ENCODE assay signal across 11 mouse cellular contexts in genomic region chr17:70993385-70993807, GRCm38 (mm10). TPM values are rescaled to one million over a fixed set of nuclear protein-coding genes. Genes with fewer than 3 reads are reported as not detected.
A peak's percentile ranks its signal among the peaks of the same experiment; 100 is the strongest.
DNase-seq lines count a peak whose midpoint lies in the region; ATAC-seq and TF ChIP-seq lines count a peak whose summit lies in the region.
"Had no signal": no experiment of that assay in that cellular context is flagged by ENCODE, and none has a peak within 500 bp of the region (broad histone marks: within the 10 kb centered on the region; RNA-seq: fewer than 3 reads in every experiment).

No protein-coding gene starts in this region.

- no peak for TF ChIP-seq CTCF in left cerebral cortex, adult 2 months (IDR thresholded peaks at IDR 0.05)
- no peak for TF ChIP-seq CTCF in heart, postnatal 0 days (IDR thresholded peaks at IDR 0.05; ENCODE audit: low read depth)

- intact Hi-C loops in left cerebral cortex, adult 2 months (cut with DNase I): no loop called here

- peak; percentile 78 for TF ChIP-seq EP300 in heart, postnatal 0 days (IDR thresholded peaks at IDR 0.05; ENCODE audit: low read depth)

- peaks cover 49% of the 10 kb centered on the region for H3K36me3 ChIP-seq in embryonic facial prominence, embryonic 14.5 days (ENCODE audit: control insufficient read depth, insufficient read depth, low read length)
- peaks cover 50% of the 10 kb centered on the region for H3K36me3 ChIP-seq in heart, postnatal 0 days (replicated peaks; ENCODE audit: control insufficient read depth, insufficient read depth, low read length)
- H3K36me3 ChIP-seq in myocyte (ENCODE audit: control insufficient read depth, insufficient read depth): peaks cover 46% of the 10 kb centered on the region
- H3K36me3 ChIP-seq: hindbrain, embryonic 15.5 days had no signal

- no peak overlapping the region for H3K9ac ChIP-seq in embryonic facial prominence, embryonic 14.5 days (ENCODE audit: low read depth, low read length)
- peak overlapping the region; percentile 41; the same call in 1 of the 2 replicates for H3K9ac ChIP-seq in heart, postnatal 0 days (replicated peaks; ENCODE audit: low read depth, low read length)
- H3K9ac ChIP-seq: forebrain, embryonic 15.5 days; hindbrain, embryonic 15.5 days had no signal

- peaks cover 69% of the 10 kb centered on the region for H3K79me2 ChIP-seq in myocyte (ENCODE audit: control insufficient read depth, insufficient read depth)

- peak overlapping the region; percentile 41; the same call in 1 of the 2 replicates for H3K27ac ChIP-seq in left cerebral cortex, adult 2 months
- H3K27ac ChIP-seq in embryonic facial prominence, embryonic 14.5 days (replicated peaks; ENCODE audit: low read depth, low read length): no peak overlapping the region; the same call in 1 of the 2 replicates
- H3K27ac ChIP-seq in heart, postnatal 0 days (ENCODE audit: low read depth): peak overlapping the region; percentile 94
- H3K27ac ChIP-seq: hindbrain, embryonic 15.5 days had no signal

- no peak for DNase-seq in left cerebral cortex, adult 2 months (ENCODE audit: extremely low spot score in 1 of 2, low spot score in 2 of 2)
- DNase-seq in left cerebral cortex, adult 8-10 months (ENCODE audit: low spot score in 2 of 2): no peak
- DNase-seq in embryonic facial prominence, embryonic 14.5 days (ENCODE audit: low spot score): peak; percentile 74
- DNase-seq in heart, postnatal 0 days (ENCODE audit: low spot score): peak; percentile 93
- DNase-seq in ovary, postnatal 36 days (ENCODE audit: low spot score): no peak
- DNase-seq in kidney, postnatal 4 days: no peak
- DNase-seq in testis, postnatal 10 days (ENCODE audit: low spot score): no peak
- DNase-seq: cerebellum, postnatal 25 days had no signal

- no peak overlapping the region for H3K4me3 ChIP-seq in left cerebral cortex, adult 2 months
- no peak overlapping the region for H3K4me3 ChIP-seq in embryonic facial prominence, embryonic 14.5 days (ENCODE audit: low read depth, low read length)
- no peak overlapping the region for H3K4me3 ChIP-seq in heart, postnatal 0 days (ENCODE audit: low read depth, low read length)
- no peak overlapping the region for H3K4me3 ChIP-seq in myocyte
- H3K4me3 ChIP-seq: forebrain, embryonic 15.5 days; hindbrain, embryonic 15.5 days had no signal

- H3K27me3 ChIP-seq in embryonic facial prominence, embryonic 14.5 days (replicated peaks; ENCODE audit: control insufficient read depth, insufficient read depth, low read length): no peaks in the 10 kb centered on the region
- no peaks in the 10 kb centered on the region for H3K27me3 ChIP-seq in heart, postnatal 0 days (ENCODE audit: control insufficient read depth, insufficient read depth, low read length)
- H3K27me3 ChIP-seq in myocyte (ENCODE audit: control insufficient read depth, insufficient read depth, insufficient read length): no peaks in the 10 kb centered on the region
- H3K27me3 ChIP-seq: forebrain, embryonic 15.5 days; hindbrain, embryonic 15.5 days had no signal

- H3K9me3 ChIP-seq in embryonic facial prominence, embryonic 14.5 days (ENCODE audit: control insufficient read depth, low read length): no peaks in the 10 kb centered on the region
- H3K9me3 ChIP-seq in heart, postnatal 0 days (replicated peaks; ENCODE audit: control insufficient read depth, low read length): no peaks in the 10 kb centered on the region
- H3K9me3 ChIP-seq: forebrain, embryonic 15.5 days; hindbrain, embryonic 15.5 days had no signal

- no peak for TF ChIP-seq POLR2A in myocyte (IDR thresholded peaks at IDR 0.05; ENCODE audit: insufficient read length, low read depth)

- peaks cover 21% of the 10 kb centered on the region for H3K4me1 ChIP-seq in embryonic facial prominence, embryonic 14.5 days (ENCODE audit: control insufficient read depth, insufficient read depth, low read length)
- H3K4me1 ChIP-seq in heart, postnatal 0 days (ENCODE audit: control insufficient read depth, insufficient read depth): peaks cover 58% of the 10 kb centered on the region

- H3K4me2 ChIP-seq in embryonic facial prominence, embryonic 14.5 days (ENCODE audit: low read depth, low read length): no peak overlapping the region
- no peak overlapping the region; the same call in 1 of the 2 replicates for H3K4me2 ChIP-seq in heart, postnatal 0 days (ENCODE audit: low read depth, low read length)
- peak overlapping the region; percentile 66 for H3K4me2 ChIP-seq in myocyte (ENCODE audit: low read depth)
- H3K4me2 ChIP-seq: forebrain, embryonic 15.5 days; hindbrain, embryonic 15.5 days had no signal

- no peak overlapping the region for H3ac ChIP-seq in myocyte (ENCODE audit: control insufficient read depth, insufficient read length)

- 44% methylated on average over 3 of the region's 3 CpGs for WGBS in embryonic facial prominence, embryonic 14.5 days
- 2% methylated on average over 3 of the region's 3 CpGs for WGBS in heart, postnatal 0 days

- peak; percentile 16; the same call in 1 of the 2 replicates for ATAC-seq in embryonic facial prominence, embryonic 14.5 days (ENCODE audit: low read depth)
- ATAC-seq in heart, postnatal 0 days (ENCODE audit: insufficient read depth, low read depth): peak; percentile 67
- ATAC-seq: forebrain, embryonic 15.5 days had no signal

TF ChIP-seq in myocyte, 11 proteins besides CTCF, POLR2A, EP300 and RAD21:
- TF ChIP-seq TCF3 (IDR thresholded peaks at IDR 0.05; ENCODE audit: insufficient read length, low read depth): peak; percentile 43
- no peak for TF ChIP-seq USF1 (IDR thresholded peaks at IDR 0.05; ENCODE audit: low read depth)
- no peak for TF ChIP-seq POLR2AphosphoS2 (IDR thresholded peaks at IDR 0.05; ENCODE audit: insufficient read length, low read depth)
- peak in 1 of 3 experiments; percentile 89 for TF ChIP-seq MYOG (IDR thresholded peaks at IDR 0.05; ENCODE audit: control insufficient read depth in 1 of 3, insufficient read depth in 1 of 3, insufficient read length in 2 of 3, low read depth in 2 of 3)
- TF ChIP-seq CEBPB (IDR thresholded peaks at IDR 0.05; ENCODE audit: insufficient read depth, poor library complexity, severe bottlenecking): 0 out of 2 replicates have a peak, but pooled peaks have one; percentile 23
- TF ChIP-seq TCF12 (IDR thresholded peaks at IDR 0.05; ENCODE audit: insufficient read depth, poor library complexity, severe bottlenecking): peak; percentile 95
- no peak for TF ChIP-seq REST (IDR thresholded peaks at IDR 0.05; ENCODE audit: insufficient read depth, insufficient read length)
- TF ChIP-seq MYOD1 (IDR thresholded peaks at IDR 0.05; ENCODE audit: control insufficient read depth in 1 of 3, insufficient read length in 2 of 3, low read depth in 2 of 3): peak; percentile 80 to 89 (median 87)
- no peak for TF ChIP-seq E2F4 (IDR thresholded peaks at IDR 0.05; ENCODE audit: insufficient read depth)
- no peak for TF ChIP-seq SRF (IDR thresholded peaks at IDR 0.05; ENCODE audit: control insufficient read depth, insufficient read length, low read depth)
- TF ChIP-seq MAX (IDR thresholded peaks at IDR 0.05; ENCODE audit: low read depth): no peak
TF ChIP-seq in myocyte: peak in this region for 5.

RNA-seq across cellular contexts. Expression of gene Myom1, which starts 9.0 kb away (rescaled TPM):
- 1 to 10 TPM; 1.6 to 2.2 TPM for total RNA-seq in left cerebral cortex, adult 2 months (2021)
- 1 to 10 TPM; 2.7 to 4.6 (median 3.4) TPM for total RNA-seq in left cerebral cortex, adult 8-10 months (2022)
- 53.1 and 61.5 TPM in 2 replicates for polyA plus RNA-seq in embryonic facial prominence, embryonic 14.5 days (2014; fragmentation: Nextera tagmentation; extraction: Ambion mirVana)
- 392 and 459 TPM in 2 replicates for total RNA-seq in heart, postnatal 0 days (2014; rRNA removed; ENCODE audit: low replicate concordance)
- 214 and 238 TPM in 2 replicates for polyA plus RNA-seq in heart, postnatal 0 days (2015; fragmentation: Nextera tagmentation; extraction: Ambion mirVana)
- 52.7 TPM for polyA plus RNA-seq in myocyte (2012; fragmentation: generic; extraction: Trizol)

RNA-seq across cellular contexts. Expression of gene Myl12a, which starts 9.3 kb away (rescaled TPM):
- total RNA-seq in left cerebral cortex, adult 2 months (2021): 10 to 100 TPM; 39.0 to 43.4 TPM
- total RNA-seq in left cerebral cortex, adult 8-10 months (2022): 10 to 100 TPM; 36.5 to 49.0 (median 45.3) TPM
- polyA plus RNA-seq in embryonic facial prominence, embryonic 14.5 days (2014; fragmentation: Nextera tagmentation; extraction: Ambion mirVana): 690 and 724 TPM in 2 replicates
- total RNA-seq in heart, postnatal 0 days (2014; rRNA removed; ENCODE audit: low replicate concordance): 429 and 487 TPM in 2 replicates
- 773 and 817 TPM in 2 replicates for polyA plus RNA-seq in heart, postnatal 0 days (2015; fragmentation: Nextera tagmentation; extraction: Ambion mirVana)
- polyA plus RNA-seq in myocyte (2012; fragmentation: generic; extraction: Trizol): 880 TPM

Comparison
In these comparisons a context has a peak if more than half of its experiments do, and no peak if none do; other contexts are left out.
1. DNase-seq: peak in embryonic facial prominence, embryonic 14.5 days (single experiment) and heart, postnatal 0 days (single experiment); none in left cerebral cortex, adult 2 months (0 of 2), left cerebral cortex, adult 8-10 months (0 of 2), ovary, postnatal 36 days (single experiment), kidney, postnatal 4 days (0 of 2) and testis, postnatal 10 days (single experiment).
2. RNA of gene Myom1, which starts 9.0 kb away (total RNA-seq): 392 to 459 TPM in heart, postnatal 0 days; 2.7 to 4.6 TPM in left cerebral cortex, adult 8-10 months and 1.6 to 2.2 TPM in left cerebral cortex, adult 2 months; every median in the first group is over 10 times any median in the second.